Mouse (Mus musculus) intestine, embryonic 15.5 days (tissue): ENCODE measurements around the gene Nkg7. TPM values are rescaled to one million over a fixed set of nuclear protein-coding genes. Genes with fewer than 3 reads are reported as not detected.
A peak's percentile ranks its signal among the peaks of the same experiment; 100 is the strongest.

Experiments
- ATAC-seq: fragments of 200-750 bp; cut with Nextera tagmentation; 2 replicates; pipeline ENCODE4 v1.8.0; 2017; ENCODE audit warnings: moderate TSS enrichment, moderate library complexity
- H3K27ac ChIP-seq: fragments of 300-500 bp; sonication (generic); 2 replicates; pipeline ENCODE4 v1.5.1; 2015; ENCODE audit warnings: mild to moderate bottlenecking, inconsistent platforms
- H3K27me3 ChIP-seq: fragments of 300-500 bp; sonication (generic); replicated peaks from 2 replicates; pipeline ENCODE4 v1.6.1; 2015; ENCODE audit warnings: inconsistent platforms
- H3K36me3 ChIP-seq: fragments of 300-500 bp; sonication (generic); 2 replicates; pipeline ENCODE4 v1.6.1; 2015; ENCODE audit warnings: inconsistent platforms
- H3K4me1 ChIP-seq: fragments of 300-500 bp; sonication (generic); replicated peaks from 2 replicates; pipeline ENCODE4 v1.6.1; 2015; ENCODE audit warnings: inconsistent platforms
- H3K4me2 ChIP-seq: fragments of 300-500 bp; sonication (generic); replicated peaks from 2 replicates; pipeline ENCODE4 v1.6.1; 2015; ENCODE audit warnings: mild to moderate bottlenecking, inconsistent platforms
- H3K4me3 ChIP-seq: fragments of 300-500 bp; sonication (generic); replicated peaks from 2 replicates; pipeline ENCODE4 v1.5.1; 2015; ENCODE audit warnings: inconsistent platforms
- H3K9ac ChIP-seq: fragments of 300-500 bp; sonication (generic); 2 replicates; pipeline ENCODE4 v1.6.1; 2015; ENCODE audit warnings: inconsistent platforms
- H3K9me3 ChIP-seq: fragments of 300-500 bp; sonication (generic); 2 replicates; pipeline ENCODE4 v1.6.1; 2016; ENCODE audit warnings: inconsistent platforms
- WGBS: fragments of 180-500 bp; shearing (Covaris S2); methylation state at CpG from one replicate; pipeline ENCODE4 v1.1.7; 2015; 5-methylcytosine and 5-hydroxymethylcytosine counted together
- polyA plus RNA-seq: library from polyadenylated mRNA; unstranded; fragments of >200 nt; fragmentation: Nextera tagmentation; extraction: Ambion mirVana; gene quantifications from 2 replicates; pipeline ENCODE4 v1.2.1, GENCODE M21; 2015

The Nkg7 gene
- polyA plus RNA-seq, 1 experiment from 2014 or later = 2.3 TPM

GRCm38 (mm10) chr7:43482090-43482716 lies 45.3 kb downstream of the Nkg7 start:
- Histone ChIP-seq H3K27ac (no peak overlapping the region), H3K4me2 (no peak overlapping the region), H3K36me3 (no peaks in the 10 kb centered on the region), H3K9ac (no peak overlapping the region), H3K9me3 (no peaks in the 10 kb centered on the region), H3K4me3 (no peak overlapping the region), H3K4me1 (peaks cover 3% of the 10 kb centered on the region; the same call in 1 of the 2 replicates), H3K27me3 (peaks cover 11% of the 10 kb centered on the region)
- ATAC-seq = 0 out of 2 replicates have a peak, but pooled peaks have one; percentile 23
- WGBS = 54% methylated on average over 8 of the region's 8 CpGs

- H3K4me1 ChIP-seq = peaks cover 3% of the 10 kb centered on the region; the same call in 1 of the 2 replicates
Measured at GRCm38 (mm10) chr7:43483236-43483635, 46.4 kb downstream of the Nkg7 start.

More at GRCm38 (mm10) chr7:43483236-43483635, 46.4 kb downstream of the Nkg7 start:
- WGBS = 5% methylated on average over 10 of the region's 10 CpGs
- H3K27me3 ChIP-seq = 0 out of 2 replicates have a peak, but pooled peaks cover 5% of the 10 kb centered on the region
- no peak overlapping the region for H3K4me3 ChIP-seq
- no peaks in the 10 kb centered on the region for H3K36me3 ChIP-seq
- no peak overlapping the region for H3K27ac ChIP-seq
- no peak overlapping the region for H3K4me2 ChIP-seq
- no peak for ATAC-seq
- no peaks in the 10 kb centered on the region for H3K9me3 ChIP-seq
- H3K9ac ChIP-seq = no peak overlapping the region

Other genes starting within 250 kb of the Nkg7 start
- gene Zfp715, start 123.8 kb upstream of the Nkg7 start, polyA plus RNA-seq = 8.6 and 10.7 TPM in 2 replicates
- 0.24 and 0.32 TPM in 2 replicates for gene Siglecf, start 85.7 kb upstream of the Nkg7 start, polyA plus RNA-seq
- 0.28 and 0.30 TPM in 2 replicates for gene Siglecg, start 28.9 kb upstream of the Nkg7 start, polyA plus RNA-seq
- 0.97 and 1.2 TPM in 2 replicates for gene Lim2, start 9.4 kb upstream of the Nkg7 start, polyA plus RNA-seq
- 0.23 TPM in 1 of 2 replicates, not detected in the other for gene Cldnd2, start 3.7 kb downstream of the Nkg7 start, polyA plus RNA-seq
- 429 and 478 TPM in 2 replicates for gene Etfb, start 7.0 kb downstream of the Nkg7 start, polyA plus RNA-seq
- 0.40 and 0.52 TPM in 2 replicates for gene Gm45233, start 7.1 kb downstream of the Nkg7 start, polyA plus RNA-seq
- gene Vsig10l, start 26.1 kb downstream of the Nkg7 start, polyA plus RNA-seq = 2.4 and 4.1 TPM in 2 replicates
- gene Iglon5, start 53.0 kb downstream of the Nkg7 start, polyA plus RNA-seq = 0.38 and 0.56 TPM in 2 replicates
- gene 4931406B18Rik, start 68.9 kb downstream of the Nkg7 start, polyA plus RNA-seq = not detected in 2 replicates
- 1.8 and 1.9 TPM in 2 replicates for gene Cd33, start 107.4 kb downstream of the Nkg7 start, polyA plus RNA-seq
- gene Zfp658, start 125.2 kb downstream of the Nkg7 start, polyA plus RNA-seq = 2.7 and 2.8 TPM in 2 replicates
- gene Zfp719, start 142.5 kb downstream of the Nkg7 start, polyA plus RNA-seq = 8.7 and 10.1 TPM in 2 replicates
- gene Zfp819, start 170.1 kb downstream of the Nkg7 start, polyA plus RNA-seq = 0.09 TPM in 2 replicates
- gene Ceacam18, start 197.6 kb downstream of the Nkg7 start, polyA plus RNA-seq = 4.7 and 5.2 TPM in 2 replicates
- 1.6 and 1.8 TPM in 2 replicates for gene Siglece, start 223.1 kb downstream of the Nkg7 start, polyA plus RNA-seq
- gene Ctu1, start 234.9 kb downstream of the Nkg7 start, polyA plus RNA-seq = 12.7 and 12.8 TPM in 2 replicates